Mouse (Mus musculus) erythroid progenitor cell, adult 5-6 weeks (primary cell): ENCODE data around the gene 4931409K22Rik. TPM values are rescaled to one million over a fixed set of nuclear protein-coding genes. Genes with fewer than 3 reads are reported as not detected.

ENCODE experiments used
- ATAC-seq: replicated peaks from 2 replicates; pipeline ENCODE4 v1.8.0; 2016; ENCODE audit warnings: moderate number of reproducible peaks, mild to moderate bottlenecking, moderate TSS enrichment, inconsistent platforms; ENCODE audit not compliant: poor library complexity, low FRiP score, severe bottlenecking
- total RNA-seq, 2 experiments: library from RNA; stranded (forward) in 1 of 2; stranded (reverse) in 1 of 2; fragments of 150-400 nt in 1 of 2; fragments of 186-747, 209-891 nt in 1 of 2; gene quantifications; 2 replicates each; pipeline versions ENCODE4 v1.2.3 to v1.2.4; 2015 to 2017; ENCODE audit warnings: low replicate concordance in 2 of 2

4931409K22Rik gene
- total RNA-seq, 2 experiments from 2014 or later: not detected

DNA sequence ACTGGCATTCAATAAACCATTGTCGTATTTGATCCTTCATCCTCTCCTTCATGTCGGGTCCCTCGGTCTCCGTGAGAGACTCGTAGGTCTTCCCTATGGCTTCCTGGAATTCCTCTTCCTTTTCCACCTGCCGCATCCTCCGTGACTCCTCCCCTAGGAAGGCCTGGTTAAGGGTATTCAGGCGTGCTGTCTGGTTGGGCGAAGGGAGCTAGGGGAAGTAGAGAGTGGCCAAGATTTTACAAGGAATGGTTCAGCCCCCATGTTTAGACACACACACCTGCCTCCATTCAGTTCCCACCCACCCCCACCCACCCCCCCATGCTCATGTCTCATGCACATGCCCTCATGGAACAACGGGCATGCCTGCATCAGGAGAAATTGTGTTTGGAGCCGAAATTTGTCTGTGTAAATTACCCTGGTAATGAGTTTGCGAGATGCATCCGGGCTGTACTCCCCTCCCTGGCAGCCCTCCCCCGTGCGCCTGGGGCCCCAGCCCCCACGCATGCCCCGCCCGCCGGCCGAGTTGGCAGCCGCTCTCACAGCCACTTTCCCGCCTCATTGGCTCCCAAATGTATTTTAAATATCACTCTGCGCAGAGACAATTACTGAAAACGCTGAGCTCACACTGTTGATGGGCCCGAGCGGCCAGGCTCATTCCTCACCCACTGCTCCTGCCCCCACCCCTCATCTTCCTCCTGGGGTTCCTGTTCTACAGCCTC lies 5.9 kb downstream of the 4931409K22Rik start:
- ATAC-seq: no peak

DNA sequence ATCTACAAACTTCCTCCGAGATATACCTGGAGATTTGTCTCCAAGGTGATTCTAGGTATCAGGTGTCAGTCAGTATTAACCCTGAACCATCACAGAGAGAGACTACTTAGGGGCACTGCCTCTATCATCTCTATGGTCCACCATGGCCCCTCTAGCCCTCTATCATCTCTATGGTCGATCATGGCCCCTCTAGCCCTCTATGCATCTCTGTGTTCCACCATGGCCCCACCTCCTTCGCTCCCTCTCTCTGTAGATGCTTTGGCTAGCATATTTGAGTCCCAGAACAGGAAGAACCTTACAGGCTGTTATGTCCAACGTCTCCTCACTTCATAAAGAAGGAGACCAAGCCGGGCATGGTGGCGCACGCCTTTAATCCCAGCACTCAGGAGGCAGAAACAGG lies 14.0 kb downstream of the 4931409K22Rik start:
- no peak for ATAC-seq

DNA sequence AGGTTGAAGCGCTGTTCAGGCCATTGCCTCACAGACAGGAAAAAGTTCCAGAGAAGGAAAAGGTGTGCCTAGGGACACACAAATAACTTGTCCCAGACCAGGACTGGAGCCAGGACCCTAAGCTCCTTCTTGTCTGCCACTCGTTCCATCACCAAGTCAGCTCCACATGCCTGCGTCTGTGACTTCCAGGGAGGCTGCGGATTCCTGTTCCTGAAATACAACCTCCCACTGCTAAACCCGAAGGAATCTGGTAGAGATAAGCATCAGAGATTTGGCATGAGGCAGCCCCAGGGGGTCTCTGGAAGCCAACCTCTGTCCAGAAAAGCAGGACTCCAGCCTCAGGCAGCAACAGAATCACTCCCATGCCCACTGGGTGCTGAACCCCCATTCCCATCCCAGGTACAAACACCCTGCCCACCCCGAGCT lies 15.5 kb downstream of the 4931409K22Rik start:
- ATAC-seq: no peak

DNA sequence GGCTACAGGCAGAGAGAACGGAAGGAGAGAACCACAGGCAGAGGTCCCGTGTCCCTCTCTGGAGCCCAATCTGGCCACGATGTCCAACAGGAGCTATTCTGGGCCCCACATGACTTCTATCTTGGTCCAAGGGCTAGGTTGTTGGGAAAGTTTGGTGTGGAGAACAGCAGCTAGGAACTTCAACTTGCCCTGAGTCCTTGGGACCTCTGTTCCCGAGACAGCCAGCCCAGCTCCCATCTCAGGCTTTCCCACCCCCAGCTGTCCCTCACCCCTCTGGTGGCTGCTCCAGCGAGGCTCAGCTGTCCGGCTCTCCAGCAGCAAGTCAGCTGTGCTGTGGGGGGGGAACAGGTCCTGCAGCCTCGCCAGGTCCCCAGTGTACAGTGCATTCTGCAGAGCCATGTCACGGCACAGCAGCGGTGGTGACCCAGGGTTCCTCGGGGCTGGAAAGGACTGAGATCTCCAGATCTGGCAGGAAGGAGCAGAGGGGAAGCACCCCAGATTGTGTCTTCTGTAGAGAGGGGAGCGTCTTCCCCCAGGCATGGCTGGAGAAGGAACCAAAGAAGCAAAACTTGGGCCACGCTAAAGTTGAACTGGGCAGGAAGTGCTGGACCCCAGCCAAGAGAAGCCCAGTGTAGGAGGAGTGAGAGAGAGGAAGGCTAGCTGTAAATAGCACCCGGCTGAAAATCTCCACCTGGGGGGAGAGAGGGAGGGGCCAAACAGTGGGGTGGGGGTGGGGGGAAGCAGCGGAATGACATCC lies 16.0 kb downstream of the 4931409K22Rik start, which contains the start of gene Asb10:
Asb10 (minus strand) TSS at position 592 of the 757 bp plus-strand sequence.
- no peak for ATAC-seq

DNA sequence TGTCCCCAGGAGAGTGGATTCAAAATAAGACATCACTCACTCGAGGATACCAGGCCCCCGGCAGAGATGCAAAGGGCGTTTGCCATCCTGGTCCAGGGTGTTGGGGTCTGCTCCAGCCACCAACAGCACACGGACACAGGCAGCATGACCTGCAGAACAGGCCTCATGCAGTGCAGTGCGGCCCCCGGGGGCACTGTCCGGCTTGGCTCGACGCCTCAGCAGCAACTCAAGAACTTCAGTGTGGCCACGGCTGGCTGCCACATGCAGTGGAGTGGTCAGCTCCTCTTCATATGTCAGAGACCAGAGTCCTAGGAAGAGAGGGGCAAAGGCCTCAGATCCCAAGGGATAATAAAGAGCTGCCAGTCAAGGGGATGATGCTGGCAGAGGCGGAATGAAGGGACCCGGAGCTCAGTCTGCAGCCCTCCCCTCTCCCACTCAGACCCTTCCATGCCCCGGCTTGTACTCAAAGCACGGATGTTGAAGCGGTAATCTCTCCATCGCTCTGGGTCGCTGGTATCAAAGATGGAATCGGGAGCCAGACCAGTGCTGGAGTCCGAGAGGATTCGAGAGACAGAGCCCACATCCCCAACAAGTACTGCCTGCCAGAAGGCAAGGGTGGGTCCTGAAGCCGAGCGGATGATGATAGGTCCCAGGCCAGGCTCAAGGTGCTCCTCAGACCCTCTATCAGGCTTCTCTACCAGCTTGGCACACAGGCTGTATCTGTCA lies 16.9 kb downstream of the 4931409K22Rik start:
- no peak for ATAC-seq

DNA sequence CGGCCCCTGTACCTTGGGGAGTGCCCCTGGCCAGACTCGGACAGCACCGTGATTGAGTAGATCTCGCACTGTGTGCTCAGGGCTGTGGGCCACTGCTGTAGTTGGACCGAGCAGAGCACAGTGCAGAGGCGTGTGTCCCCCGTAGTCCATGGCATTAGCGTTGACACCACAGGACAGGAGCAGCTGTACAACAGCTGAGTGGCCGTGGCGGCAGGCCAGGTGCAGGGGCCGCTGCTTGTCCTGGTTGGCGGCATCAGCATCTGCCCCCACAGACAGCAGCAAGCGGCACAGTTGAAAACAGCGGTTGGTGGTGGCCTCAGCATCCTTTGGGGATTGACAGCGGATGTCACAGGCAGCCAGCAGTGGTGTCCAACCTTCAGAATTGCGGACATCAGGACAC lies 19.0 kb downstream of the 4931409K22Rik start:
- ATAC-seq: no peak

DNA sequence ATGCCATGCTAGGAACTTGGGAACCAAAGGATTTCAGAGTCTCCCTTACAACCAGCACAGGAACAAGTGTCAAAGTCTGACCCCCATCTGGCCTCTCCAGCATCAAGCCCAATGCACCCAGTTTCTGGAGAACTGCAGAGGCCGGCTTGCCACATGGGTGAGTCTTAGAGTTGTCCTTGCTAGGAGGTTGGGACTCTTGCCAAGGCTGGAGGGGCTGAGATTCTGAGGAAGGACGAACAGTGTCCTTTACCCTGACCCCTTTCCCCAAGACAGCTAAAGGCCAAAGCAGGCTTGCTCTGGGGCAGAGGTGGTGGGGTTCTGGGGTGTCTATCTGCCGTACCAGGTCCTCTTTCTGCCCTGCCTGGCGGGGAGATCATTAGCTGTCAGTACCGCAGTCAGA lies 20.1 kb downstream of the 4931409K22Rik start:
- ATAC-seq: no peak

DNA sequence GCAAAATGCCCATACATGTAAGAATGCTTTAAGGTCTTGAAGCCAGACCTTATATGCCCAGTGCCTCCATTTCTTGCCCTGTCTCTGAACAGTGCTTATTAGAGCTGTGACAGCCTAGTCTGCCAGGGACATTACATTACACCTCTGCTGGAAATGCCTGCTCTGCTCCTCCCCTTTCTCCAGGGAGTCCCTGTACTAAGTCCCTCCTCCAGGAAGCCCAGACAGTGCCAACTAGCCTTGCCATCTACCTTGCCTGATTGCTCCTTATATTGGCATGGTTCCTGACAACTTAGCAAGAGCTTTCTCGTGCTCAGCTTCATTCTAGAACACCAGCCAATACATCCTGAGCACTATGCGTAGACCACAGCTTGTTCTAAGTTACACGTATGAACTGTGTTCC lies 20.9 kb downstream of the 4931409K22Rik start:
- no peak for ATAC-seq

DNA sequence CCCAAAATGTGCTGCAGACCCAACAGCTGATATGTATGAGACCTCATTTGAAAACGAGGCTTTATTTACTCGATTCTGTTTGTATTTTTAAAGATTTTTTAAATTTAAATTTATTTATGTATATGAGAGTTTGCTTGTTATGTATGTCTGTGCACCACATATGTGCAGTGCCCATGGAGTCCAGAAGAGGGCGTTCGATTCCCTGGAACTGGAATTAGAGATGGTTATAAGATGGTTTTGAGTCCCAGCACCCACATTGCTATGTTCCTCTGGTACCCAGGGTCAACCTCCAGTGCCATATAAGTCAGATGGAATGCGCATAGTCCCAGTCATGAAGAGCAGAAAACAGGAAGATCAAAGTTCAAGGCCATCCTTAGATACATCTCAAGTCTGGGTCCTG lies 22.3 kb downstream of the 4931409K22Rik start:
- ATAC-seq: no peak

DNA sequence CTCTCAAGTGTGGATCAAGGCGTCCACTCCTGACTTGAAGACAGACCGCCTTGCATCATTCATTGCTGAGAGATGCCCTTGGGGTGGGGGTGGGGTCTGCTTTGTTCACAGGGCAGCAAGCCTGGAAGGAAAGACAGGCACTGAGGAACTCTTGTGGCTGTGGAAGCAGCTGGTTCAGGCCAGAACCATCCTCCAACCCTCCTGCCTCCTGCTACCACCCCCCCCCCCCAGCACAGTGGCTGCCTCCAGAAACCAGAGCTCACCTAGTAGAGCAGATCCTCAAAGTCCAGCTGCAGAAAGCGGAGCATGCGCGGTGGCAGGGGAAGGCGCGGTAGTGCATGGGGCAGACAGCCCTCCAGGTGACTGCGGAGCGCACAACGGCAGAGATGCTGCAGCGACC lies 23.2 kb downstream of the 4931409K22Rik start:
- ATAC-seq: no peak

DNA sequence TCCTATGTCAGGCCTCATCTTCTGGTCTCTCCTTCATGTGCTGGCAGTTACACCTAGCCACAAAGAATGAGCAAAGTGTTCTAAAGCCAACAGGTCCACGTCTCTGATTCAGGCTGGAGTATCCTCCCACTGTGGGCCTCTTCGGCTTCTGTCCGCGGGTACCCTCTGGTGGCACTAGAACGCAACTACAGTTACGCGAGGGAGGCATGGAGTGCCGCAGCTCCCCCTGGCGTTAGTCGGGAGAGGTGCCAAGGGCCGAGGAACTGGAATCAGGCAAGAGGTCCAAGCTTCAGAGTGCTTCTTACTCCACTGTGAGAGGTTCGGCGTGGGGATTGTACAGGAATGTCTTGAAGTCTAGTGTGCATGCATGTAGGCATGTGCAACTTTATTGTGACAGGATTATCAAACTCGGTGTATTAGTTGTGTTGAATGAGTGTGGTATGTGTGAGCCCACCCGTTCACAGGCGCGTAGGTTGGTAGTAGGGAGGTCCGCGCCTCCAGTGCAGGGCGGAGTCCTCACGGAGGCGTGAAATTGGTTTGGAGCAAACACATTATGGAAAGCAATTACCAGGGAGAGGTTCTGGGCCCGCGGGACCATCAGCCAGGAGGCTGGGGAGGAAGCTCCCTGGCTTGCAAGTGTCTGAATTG lies 26.4 kb downstream of the 4931409K22Rik start:
- ATAC-seq: peak; percentile 94

DNA sequence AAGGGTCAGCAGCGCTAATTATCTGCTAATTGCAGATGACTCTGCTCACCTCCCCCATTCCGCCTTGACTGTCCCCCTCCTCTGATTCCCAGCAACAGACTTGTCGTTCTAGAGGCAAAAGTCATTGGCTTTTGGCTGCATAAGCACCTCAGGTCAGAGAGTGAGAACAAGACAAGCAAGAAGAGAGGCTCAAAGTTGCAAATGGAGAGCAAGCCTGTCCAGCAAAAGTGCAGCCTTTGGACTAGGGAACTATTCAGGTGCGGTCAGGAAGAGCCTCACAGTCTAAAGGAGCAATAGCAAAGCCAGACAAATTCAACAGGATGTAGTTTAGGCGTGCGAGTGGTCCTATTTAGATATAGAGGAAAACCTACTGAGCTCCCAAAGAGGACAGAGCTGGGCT lies 28.8 kb downstream of the 4931409K22Rik start:
- ATAC-seq: no peak

DNA sequence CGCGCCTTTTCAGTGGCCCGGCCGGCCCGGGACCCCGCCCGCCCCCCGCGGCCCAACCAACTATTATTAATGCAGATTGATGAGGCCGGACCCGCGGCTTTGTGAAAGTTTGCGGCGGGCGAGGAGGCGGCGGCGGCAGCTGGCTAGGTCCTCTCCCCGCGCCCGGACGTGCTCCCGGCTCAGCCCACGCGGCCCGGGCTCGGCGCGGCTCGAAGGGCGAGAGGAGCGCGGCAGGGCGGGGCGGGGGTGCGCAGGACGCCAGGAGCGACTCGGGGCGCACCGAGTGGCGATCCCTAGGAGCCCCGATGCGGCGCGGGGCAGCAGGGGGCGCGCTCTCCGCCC lies 29.7 kb downstream of the 4931409K22Rik start, which contains the start of gene Gbx1:
Gbx1 (minus strand) TSS at position 314 of the 342 bp plus-strand sequence.
- ATAC-seq: no peak

DNA sequence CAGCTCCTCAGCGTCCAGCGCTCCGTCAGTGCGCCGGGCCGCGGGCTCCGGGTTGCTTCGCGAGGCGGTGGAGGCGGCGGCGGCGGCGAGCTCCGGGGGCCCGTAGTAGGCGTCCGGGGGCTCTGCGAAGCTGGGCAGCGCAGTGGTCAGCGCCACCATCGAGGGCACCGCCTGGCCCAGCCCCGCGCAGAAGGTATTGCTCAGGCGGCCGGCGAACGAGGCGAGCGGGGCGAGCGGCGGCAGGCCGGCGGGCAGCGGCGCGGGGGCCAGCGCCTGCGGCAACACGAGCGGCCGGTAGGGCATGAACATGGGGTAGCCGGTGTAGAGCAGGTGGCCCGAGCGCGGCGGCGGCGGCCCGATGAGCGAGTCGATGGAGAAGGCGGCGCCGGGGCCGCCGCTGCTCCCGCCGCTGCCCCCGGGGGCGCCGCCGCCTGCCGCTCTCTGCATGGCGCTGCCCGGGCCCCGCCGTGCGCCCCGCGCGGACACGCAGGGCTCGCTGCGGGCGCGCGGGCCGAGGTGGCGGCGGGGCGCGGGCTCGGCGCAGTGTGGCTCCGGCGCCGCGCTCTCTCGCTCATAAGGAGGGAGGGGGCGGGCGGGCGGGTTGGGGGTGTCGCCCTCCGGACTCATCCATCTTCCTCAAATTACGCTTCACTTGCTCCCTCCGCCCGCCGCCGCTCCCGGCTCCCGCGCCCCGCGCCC lies 30.3 kb downstream of the 4931409K22Rik start:
- ATAC-seq: no peak

DNA sequence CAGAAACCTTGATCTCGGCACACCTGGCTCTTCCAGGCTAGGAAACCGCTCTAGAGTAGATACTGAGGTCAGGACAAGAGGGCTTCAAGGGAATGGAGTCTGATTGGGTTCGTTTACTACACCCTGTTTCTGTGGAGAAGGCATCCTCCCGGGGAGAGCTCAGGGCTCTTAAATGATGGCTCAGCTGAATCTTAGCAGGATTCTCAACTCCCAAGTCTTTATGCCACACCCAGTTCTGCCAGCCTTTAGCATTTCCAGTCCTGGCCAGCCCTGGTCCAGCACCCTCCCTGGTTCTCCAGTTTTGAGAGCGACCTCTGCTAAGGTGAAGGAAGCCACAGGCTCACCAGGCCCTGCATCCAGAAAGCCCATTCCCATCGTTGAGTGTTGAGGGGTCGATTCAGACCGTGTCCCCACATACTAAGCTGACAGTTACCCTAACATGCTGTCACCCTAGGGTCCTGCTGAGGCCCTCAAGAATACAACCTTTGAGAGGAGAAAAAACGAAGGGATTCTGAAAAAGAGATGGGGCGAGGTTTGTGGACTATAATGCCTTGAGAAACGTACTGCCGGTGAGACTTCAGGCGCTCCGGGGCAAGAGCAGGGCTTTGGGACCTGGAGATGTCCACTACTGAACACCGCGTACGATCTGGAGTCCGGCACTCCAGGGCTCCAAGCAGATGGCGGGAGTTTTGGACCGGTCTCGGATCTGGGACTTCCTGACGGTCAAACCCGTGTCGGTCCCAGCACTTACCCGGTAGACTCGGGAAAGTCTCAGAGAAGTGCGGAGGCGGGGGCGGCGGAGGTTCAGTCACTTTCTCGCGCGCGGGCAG lies 31.0 kb downstream of the 4931409K22Rik start:
- ATAC-seq: no peak

DNA sequence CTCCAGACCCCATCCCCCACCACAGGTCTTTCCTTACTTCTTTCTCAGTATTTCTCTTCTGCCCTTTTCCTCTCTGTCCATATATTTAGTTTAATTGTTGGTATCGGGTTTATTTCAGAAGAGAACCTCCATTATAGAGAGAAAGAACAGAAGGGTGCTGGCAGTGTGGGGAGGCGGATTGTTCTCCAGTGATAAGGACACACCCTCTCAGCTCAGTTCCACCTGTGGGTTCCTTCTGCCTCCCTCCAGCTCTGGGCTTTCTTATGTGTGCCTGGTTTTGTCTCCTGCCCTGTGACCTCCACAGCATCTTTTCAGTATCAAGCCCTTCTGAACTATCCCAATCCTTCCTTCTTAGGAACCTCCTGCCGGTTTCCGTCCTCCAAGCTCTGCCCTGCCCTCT lies 32.1 kb downstream of the 4931409K22Rik start:
- ATAC-seq: no peak

DNA sequence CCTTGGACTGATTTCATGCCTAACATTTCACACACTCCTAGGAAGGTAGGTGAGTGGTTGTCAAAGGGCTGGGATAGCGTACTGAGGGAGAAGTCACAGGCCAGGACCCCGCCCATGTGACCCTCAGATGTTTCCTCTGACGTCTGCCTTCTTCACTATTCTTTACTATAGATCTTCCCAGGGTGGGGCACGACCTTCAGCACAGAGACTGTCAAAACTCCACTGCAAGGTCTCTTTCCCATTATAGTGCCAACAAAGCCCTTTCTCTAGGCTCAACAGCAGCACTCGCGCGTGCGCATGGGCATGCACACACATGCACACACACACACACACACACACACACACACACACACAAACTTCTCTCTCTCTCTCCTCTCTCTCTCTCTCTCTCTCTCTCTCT lies 32.8 kb downstream of the 4931409K22Rik start:
- ATAC-seq: no peak

DNA sequence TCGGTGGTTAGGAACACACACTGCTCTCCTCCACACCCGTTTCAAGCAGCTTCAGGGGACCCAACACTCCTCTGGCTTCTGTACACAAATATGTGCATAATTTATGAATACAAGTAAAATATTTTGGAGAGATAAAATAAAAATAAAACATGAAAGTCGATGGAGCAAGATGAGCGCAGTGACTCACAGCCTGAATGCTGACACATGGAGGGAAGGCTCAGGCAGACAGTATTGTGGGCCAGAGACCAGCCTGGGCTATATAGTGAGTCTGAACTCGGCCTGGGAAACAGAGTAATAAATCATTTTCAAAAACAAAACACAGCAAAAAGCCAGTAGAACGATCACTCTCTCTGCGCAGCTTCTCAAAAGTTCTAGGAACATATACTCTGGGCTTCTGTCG lies 35.2 kb downstream of the 4931409K22Rik start:
- no peak for ATAC-seq

DNA sequence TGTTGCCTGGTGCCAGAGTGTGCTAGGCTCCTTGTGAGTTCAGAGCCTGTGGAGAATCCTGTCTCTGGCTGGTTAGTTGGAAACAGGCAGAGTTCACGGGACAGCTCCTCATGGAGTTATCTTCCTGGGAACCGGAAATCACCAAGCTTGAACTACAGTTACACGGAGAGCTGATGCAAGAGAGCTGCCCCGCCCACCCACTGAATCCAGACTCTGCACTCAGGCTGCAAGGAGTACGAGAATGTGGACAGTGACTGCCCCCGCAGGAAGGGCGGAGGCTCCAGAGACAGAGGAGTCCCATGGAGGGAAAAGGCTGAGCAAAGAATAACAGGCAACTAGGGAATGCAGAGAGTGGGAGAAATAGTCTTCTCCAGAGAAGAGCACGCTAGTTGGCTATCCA lies 44.3 kb downstream of the 4931409K22Rik start:
- no peak for ATAC-seq
